Mouse (Mus musculus) heart, embryonic 14.5 days (tissue): ENCODE data around the gene Slc25a23. TPM values are rescaled to one million over a fixed set of nuclear protein-coding genes. Genes with fewer than 3 reads are reported as not detected.
A peak's percentile ranks its signal among the peaks of the same experiment; 100 is the strongest.

ENCODE experiments used
- ATAC-seq: fragments of 200-750 bp; cut with Nextera tagmentation; 2 replicates; pipeline ENCODE4 v1.8.0; 2017; ENCODE audit warnings: low read depth, moderate TSS enrichment; ENCODE audit not compliant: insufficient number of reproducible peaks, insufficient read depth, low FRiP score
- H3K27ac ChIP-seq, 2 experiments: fragments of 200-500 bp in 1 of 2; fragments of 300-500 bp in 1 of 2; sonication (generic) in 1 of 2; replicated peaks in 1 of 2; 2 replicates each; pipeline ENCODE4 v1.5.1; 2012 to 2014; ENCODE audit warnings: low read depth in 2 of 2, low read length in 2 of 2, control low read depth in 1 of 2, mild to moderate bottlenecking in 1 of 2, mixed read lengths in 1 of 2; ENCODE audit not compliant: control insufficient read depth in 1 of 2, insufficient read depth in 1 of 2
- H3K27me3 ChIP-seq: fragments of 300-500 bp; sonication (generic); 2 replicates; pipeline ENCODE4 v1.6.1; 2014; ENCODE audit warnings: mild to moderate bottlenecking, low read length, control low read depth; ENCODE audit not compliant: control insufficient read depth, insufficient read depth
- H3K36me3 ChIP-seq: fragments of 300-500 bp; sonication (generic); 2 replicates; pipeline ENCODE4 v1.6.1; 2014; ENCODE audit warnings: mild to moderate bottlenecking, control low read depth, low read length, mixed read lengths; ENCODE audit not compliant: control insufficient read depth, insufficient read depth
- H3K4me1 ChIP-seq, 2 experiments: fragments of 200-500 bp in 1 of 2; fragments of 300-500 bp in 1 of 2; sonication (generic) in 1 of 2; 2 replicates each; pipeline ENCODE4 v1.6.1; 2012 to 2014; ENCODE audit warnings: low read length in 2 of 2, control low read depth in 1 of 2, mixed read lengths in 1 of 2; ENCODE audit not compliant: control insufficient read depth in 2 of 2, insufficient read depth in 2 of 2
- H3K4me2 ChIP-seq: fragments of 300-500 bp; sonication (generic); 2 replicates; pipeline ENCODE4 v1.6.1; 2014; ENCODE audit warnings: mild to moderate bottlenecking, low read length
- H3K4me3 ChIP-seq, 2 experiments: fragments of 200-500 bp in 1 of 2; fragments of 300-500 bp in 1 of 2; sonication (generic) in 1 of 2; 2 replicates each; pipeline ENCODE4 v1.5.1; 2012 to 2014; ENCODE audit warnings: low read length in 2 of 2, mild to moderate bottlenecking in 2 of 2, control low read depth in 1 of 2, low read depth in 1 of 2, moderate library complexity in 1 of 2; ENCODE audit not compliant: control insufficient read depth in 1 of 2, insufficient read depth in 1 of 2
- H3K9ac ChIP-seq: fragments of 300-500 bp; sonication (generic); 2 replicates; pipeline ENCODE4 v1.6.1; 2014; ENCODE audit warnings: mild to moderate bottlenecking, low read length
- H3K9me3 ChIP-seq: fragments of 300-500 bp; sonication (generic); 2 replicates; pipeline ENCODE4 v1.6.1; 2016; ENCODE audit warnings: low read length, control low read depth; ENCODE audit not compliant: control insufficient read depth
- WGBS: fragments of 180-500 bp; shearing (Covaris S2); extraction: QIAGEN DNeasy Blood & Tissue Kit; methylation state at CpG from one replicate; pipeline ENCODE4 v1.1.7; 2014; 5-methylcytosine and 5-hydroxymethylcytosine counted together
- polyA plus RNA-seq: library from polyadenylated mRNA; unstranded; fragments of >200 nt; fragmentation: Nextera tagmentation; extraction: Ambion mirVana; gene quantifications from 2 replicates; pipeline ENCODE4 v1.2.1, GENCODE M21; 2014

Gene Slc25a23
- polyA plus RNA-seq, 1 experiment from 2014 or later: 18.0 TPM

GRCm38 (mm10) chr17:57070272-57070671 is 10.6 kb upstream of the Slc25a23 start:
- Histone ChIP-seq H3K27ac (no peak overlapping the region), H3K9ac (no peak overlapping the region), H3K4me1 (no peaks in the 10 kb centered on the region), H3K27me3 (peaks cover 27% of the 10 kb centered on the region), H3K4me3 (no peak overlapping the region), H3K9me3 (no peaks in the 10 kb centered on the region), H3K4me2 (no peak overlapping the region), H3K36me3 (no peaks in the 10 kb centered on the region)
- WGBS: 12% methylated on average over 9 of the region's 9 CpGs
- ATAC-seq: no peak

- Histone ChIP-seq H3K4me3 (no peak overlapping the region), H3K27me3 (peaks cover 53% of the 10 kb centered on the region), H3K36me3 (no peaks in the 10 kb centered on the region), H3K4me1 (peaks cover 6 to 7% of the 10 kb centered on the region in 2 experiments; a peak in 2 of 4 replicates), H3K27ac (no peak overlapping the region), H3K9me3 (no peaks in the 10 kb centered on the region), H3K9ac (no peak overlapping the region), H3K4me2 (no peak overlapping the region)
- ATAC-seq: no peak
- 37% methylated on average over 5 of the region's 5 CpGs for WGBS
These were observed 7.2 kb upstream of the Slc25a23 start for GRCm38 (mm10) chr17:57066908-57067307.

- H3K4me2 ChIP-seq: no peak overlapping the region
- H3K9ac ChIP-seq: no peak overlapping the region
- H3K9me3 ChIP-seq: no peaks in the 10 kb centered on the region
- WGBS: 16% methylated on average over 8 of the region's 8 CpGs
- no peaks in the 10 kb centered on the region for H3K36me3 ChIP-seq
- H3K27me3 ChIP-seq: peaks cover 47% of the 10 kb centered on the region
- no peak overlapping the region for H3K4me3 ChIP-seq
- H3K27ac ChIP-seq: no peak overlapping the region
- peaks cover 16 to 22% of the 10 kb centered on the region in 2 experiments; a peak in 3 of 4 replicates for H3K4me1 ChIP-seq
- no peak for ATAC-seq
These were observed 3.4 kb upstream of the Slc25a23 start for GRCm38 (mm10) chr17:57063031-57063430.

GRCm38 (mm10) chr17:57062548-57062947 is 2.9 kb upstream of the Slc25a23 start:
- Histone ChIP-seq H3K4me2 (peak overlapping the region; percentile 77), H3K9me3 (no peaks in the 10 kb centered on the region), H3K36me3 (0 out of 2 replicates have a peak, but pooled peaks cover 2% of the 10 kb centered on the region), H3K27me3 (peaks cover 47% of the 10 kb centered on the region), H3K9ac (no peak overlapping the region), H3K27ac (no peak overlapping the region), H3K4me3 (peak overlapping the region; percentile 13 to 44; a peak in 3 of 4 replicates), H3K4me1 (peaks cover 18 to 27% of the 10 kb centered on the region in 2 experiments; a peak in 3 of 4 replicates)
- ATAC-seq: no peak
- WGBS: 1% methylated on average over 22 of the region's 22 CpGs

GRCm38 (mm10) chr17:57062011-57062521 is 2.4 kb upstream of the Slc25a23 start:
- Histone ChIP-seq H3K27ac (no peak overlapping the region), H3K9ac (no peak overlapping the region), H3K4me2 (peak overlapping the region; percentile 77), H3K36me3 (0 out of 2 replicates have a peak, but pooled peaks cover 2% of the 10 kb centered on the region), H3K27me3 (peaks cover 47% of the 10 kb centered on the region), H3K9me3 (no peaks in the 10 kb centered on the region), H3K4me1 (peaks cover 18 to 28% of the 10 kb centered on the region in 2 experiments; a peak in 3 of 4 replicates), H3K4me3 (peak overlapping the region; percentile 16 to 44; a peak in 3 of 4 replicates)
- WGBS: 2% methylated on average over 38 of the region's 39 CpGs
- no peak for ATAC-seq

GRCm38 (mm10) chr17:57061069-57061468 is 1.4 kb upstream of the Slc25a23 start:
- ATAC-seq: no peak
- Histone ChIP-seq H3K4me2 (peak overlapping the region; percentile 68), H3K4me1 (peaks cover 18 to 28% of the 10 kb centered on the region in 2 experiments; a peak in 3 of 4 replicates), H3K9me3 (no peaks in the 10 kb centered on the region), H3K9ac (no peak overlapping the region; the same call in 1 of the 2 replicates), H3K36me3 (peaks cover 9% of the 10 kb centered on the region; the same call in 1 of the 2 replicates), H3K4me3 (peak overlapping the region in 1 of 2 experiments; percentile 69; a peak in 2 of 4 replicates), H3K27ac (no peak overlapping the region), H3K27me3 (peaks cover 43% of the 10 kb centered on the region)
- 42% methylated on average over 10 of the region's 10 CpGs for WGBS

GRCm38 (mm10) chr17:57060231-57060801 is 653 bp upstream of the Slc25a23 start:
- under 1% methylated on average over 44 of the region's 44 CpGs for WGBS
- Histone ChIP-seq H3K9ac (peak overlapping the region; percentile 81), H3K4me1 (peaks cover 18 to 28% of the 10 kb centered on the region in 2 experiments; a peak in 3 of 4 replicates), H3K9me3 (no peaks in the 10 kb centered on the region), H3K27me3 (peaks cover 42% of the 10 kb centered on the region), H3K36me3 (peaks cover 15% of the 10 kb centered on the region), H3K4me3 (peak overlapping the region; percentile 69 to 80), H3K27ac (peak overlapping the region; percentile 57 to 69), H3K4me2 (peak overlapping the region; percentile 68)
- peak; percentile 85 for ATAC-seq
